Mouse (Mus musculus) midbrain, embryonic 11.5 days (tissue): Measurements from ENCODE around the gene Shld1. TPM values are rescaled to one million over a fixed set of nuclear protein-coding genes. Genes with fewer than 3 reads are reported as not detected.

Source experiments
- ATAC-seq: fragments of 200-750 bp; cut with Nextera tagmentation; 2 replicates; pipeline ENCODE4 v1.8.0; 2017; ENCODE audit warnings: moderate TSS enrichment, moderate library complexity; ENCODE audit not compliant: low FRiP score
- DNase-seq: peaks from one replicate; pipeline ENCODE4 v3.0.0; 2015; ENCODE audit warnings: low spot score; ENCODE audit errors: missing footprints
- H3K27ac ChIP-seq: fragments of 300-500 bp; sonication (generic); 2 replicates; pipeline ENCODE4 v1.5.1; 2014; ENCODE audit warnings: low read depth, low read length
- H3K27me3 ChIP-seq: fragments of 300-500 bp; sonication (generic); 2 replicates; pipeline ENCODE4 v1.6.1; 2014; ENCODE audit warnings: mild to moderate bottlenecking, low read length, moderate library complexity, mixed read lengths; ENCODE audit not compliant: control insufficient read depth, insufficient read depth
- H3K36me3 ChIP-seq: fragments of 300-500 bp; sonication (generic); 2 replicates; pipeline ENCODE4 v1.6.1; 2014; ENCODE audit warnings: mild to moderate bottlenecking, low read length, moderate library complexity, mixed read lengths; ENCODE audit not compliant: control insufficient read depth, insufficient read depth
- H3K4me1 ChIP-seq: fragments of 300-500 bp; sonication (generic); 2 replicates; pipeline ENCODE4 v1.6.1; 2014; ENCODE audit warnings: low read length; ENCODE audit not compliant: control insufficient read depth, insufficient read depth
- H3K4me2 ChIP-seq: fragments of 300-500 bp; sonication (generic); 2 replicates; pipeline ENCODE4 v1.6.1; 2014; ENCODE audit warnings: mild to moderate bottlenecking, moderate library complexity
- H3K4me3 ChIP-seq: fragments of 300-500 bp; sonication (generic); 2 replicates; pipeline ENCODE4 v1.5.1; 2014; ENCODE audit warnings: low read depth, low read length
- H3K9ac ChIP-seq: fragments of 300-500 bp; sonication (generic); 2 replicates; pipeline ENCODE4 v1.6.1; 2014; ENCODE audit warnings: low read length
- H3K9me3 ChIP-seq: fragments of 300-500 bp; sonication (generic); 2 replicates; pipeline ENCODE4 v1.6.1; 2016; ENCODE audit warnings: low read length; ENCODE audit not compliant: control insufficient read depth
- WGBS: fragments of 180-500 bp; shearing (Covaris S2); extraction: QIAGEN DNeasy Blood & Tissue Kit; methylation state at CpG from one replicate; pipeline ENCODE4 v1.1.7; 2014; 5-methylcytosine and 5-hydroxymethylcytosine counted together
- polyA plus RNA-seq: library from polyadenylated mRNA; unstranded; fragments of >200 nt; fragmentation: Nextera tagmentation; extraction: Ambion mirVana; gene quantifications from 2 replicates; pipeline ENCODE4 v1.2.1, GENCODE M21; 2014

The Shld1 gene
- polyA plus RNA-seq, 1 experiment from 2014 or later: 17.9 TPM

DNA sequence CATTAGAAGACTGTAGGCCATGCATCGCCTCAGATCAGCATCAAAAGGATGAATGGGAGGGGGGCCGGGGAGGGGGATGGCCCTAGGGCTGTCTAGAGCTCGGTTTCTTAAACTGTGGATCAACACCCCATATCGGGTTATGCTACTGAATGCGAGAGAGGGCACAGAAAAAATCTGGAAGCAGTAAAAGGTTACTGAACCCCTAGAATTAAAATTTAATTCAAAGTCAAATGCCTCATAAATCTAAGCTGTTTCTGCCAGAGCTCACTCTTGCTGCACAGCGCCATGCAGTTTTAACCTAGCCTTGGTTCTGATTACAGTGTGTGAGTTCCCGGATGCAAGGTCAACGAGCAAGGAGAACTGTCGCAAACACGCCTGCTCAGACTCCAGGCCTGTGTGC is 34.3 kb upstream of the Shld1 start:
- DNase-seq: no peak
- Histone ChIP-seq H3K27ac (no peak overlapping the region), H3K4me3 (no peak overlapping the region), H3K27me3 (no peaks in the 10 kb centered on the region), H3K9me3 (no peaks in the 10 kb centered on the region), H3K9ac (no peak overlapping the region), H3K36me3 (no peaks in the 10 kb centered on the region), H3K4me2 (no peak overlapping the region), H3K4me1 (no peaks in the 10 kb centered on the region)
- WGBS: 68% methylated on average over 10 of the region's 10 CpGs
- ATAC-seq: no peak

DNA sequence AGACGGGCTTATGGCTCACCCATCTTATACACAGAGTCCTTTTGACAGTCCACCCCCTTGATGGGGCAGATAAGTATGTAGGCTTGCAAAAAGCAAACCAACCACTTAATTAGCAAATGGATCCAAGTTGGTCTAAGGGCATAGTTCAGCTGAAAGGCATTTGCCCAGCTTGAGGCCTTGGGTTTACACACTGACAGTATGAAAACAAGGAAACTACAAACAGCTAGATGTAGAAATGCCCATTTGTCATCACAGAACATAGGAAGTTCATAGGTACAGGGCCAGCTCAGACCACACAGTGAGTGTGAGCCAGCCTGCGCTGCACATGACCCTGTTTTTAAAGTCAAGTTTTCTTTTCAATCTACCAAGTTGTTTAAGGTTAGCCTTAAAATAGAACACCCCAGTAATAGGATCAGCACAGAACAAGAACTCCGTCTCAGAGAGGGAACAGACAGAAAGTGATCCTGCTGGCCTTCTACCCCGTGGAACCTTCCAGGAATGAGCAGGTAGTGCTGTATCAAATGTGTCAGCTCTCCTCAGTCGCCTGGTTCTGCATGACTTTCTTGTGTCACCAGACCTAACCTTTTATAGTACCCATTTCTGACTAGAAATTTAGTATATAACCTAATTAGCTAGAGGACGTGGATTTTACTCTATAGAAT is 31.8 kb upstream of the Shld1 start:
- Histone ChIP-seq H3K36me3 (no peaks in the 10 kb centered on the region), H3K4me3 (no peak overlapping the region), H3K27me3 (no peaks in the 10 kb centered on the region), H3K4me2 (no peak overlapping the region), H3K9me3 (no peaks in the 10 kb centered on the region), H3K4me1 (no peaks in the 10 kb centered on the region), H3K27ac (no peak overlapping the region), H3K9ac (no peak overlapping the region)
- DNase-seq: no peak
- no peak for ATAC-seq
- 81% methylated on average over 6 of the region's 6 CpGs for WGBS

DNA sequence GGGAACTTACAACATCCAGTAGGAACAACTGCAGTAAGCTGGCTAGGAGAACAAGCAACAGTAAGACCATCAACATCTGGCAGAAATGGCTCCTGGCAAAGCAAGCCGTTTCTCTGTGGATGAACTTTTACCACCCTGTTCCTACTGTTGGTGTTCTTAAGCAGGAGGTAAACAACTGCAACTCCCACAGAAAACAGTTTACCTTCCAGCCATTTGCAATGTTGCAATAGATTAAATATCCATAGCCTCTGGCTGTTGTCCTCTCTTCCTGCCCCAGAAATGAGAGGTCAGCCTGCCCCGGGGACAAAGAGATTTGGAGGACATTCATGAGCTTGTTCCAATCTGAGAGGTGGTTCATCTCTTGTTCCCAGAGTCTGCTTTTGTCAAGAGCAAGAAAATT is 29.5 kb upstream of the Shld1 start:
- DNase-seq (no peak), ATAC-seq (no peak)
- Histone ChIP-seq H3K4me2 (no peak overlapping the region), H3K9ac (no peak overlapping the region), H3K4me1 (no peaks in the 10 kb centered on the region), H3K9me3 (no peaks in the 10 kb centered on the region), H3K4me3 (no peak overlapping the region), H3K27me3 (no peaks in the 10 kb centered on the region), H3K36me3 (no peaks in the 10 kb centered on the region), H3K27ac (no peak overlapping the region)
- 83% methylated on average over 2 of the region's 2 CpGs for WGBS

DNA sequence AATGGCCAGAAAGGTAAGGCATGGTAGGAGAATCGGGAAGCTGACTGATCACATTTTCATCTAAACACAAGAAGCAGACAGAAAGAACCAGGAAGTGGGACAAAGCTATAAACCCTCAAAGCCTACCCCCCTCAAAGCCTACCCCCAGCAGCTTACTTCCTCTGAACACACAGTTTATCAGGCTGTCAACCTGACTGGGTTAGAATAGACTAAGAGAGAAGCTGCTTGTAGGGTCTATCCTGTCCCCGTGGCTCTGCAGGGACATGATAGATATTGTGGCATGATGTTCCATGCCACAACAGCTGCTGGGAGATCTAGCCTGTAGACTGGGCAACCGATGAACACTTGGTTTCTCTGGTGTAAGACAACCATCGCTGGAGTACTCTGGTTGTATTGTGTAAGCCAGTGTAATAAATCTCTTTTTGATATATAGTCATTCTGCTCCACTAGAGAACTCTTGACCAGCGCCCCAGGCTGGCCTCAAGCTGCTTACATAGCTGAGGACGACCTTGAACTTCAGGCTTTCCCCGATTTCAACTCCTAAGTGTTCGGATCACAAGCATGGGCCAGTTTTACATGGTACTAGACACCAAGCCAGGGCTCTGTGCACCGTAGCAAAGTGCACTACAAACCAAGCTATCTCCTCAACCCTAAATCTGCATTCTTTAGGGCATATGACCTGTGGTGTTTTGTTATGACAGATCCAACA is 28.2 kb upstream of the Shld1 start:
- ATAC-seq: no peak
- H3K4me3 ChIP-seq: no peak overlapping the region
- no peaks in the 10 kb centered on the region for H3K4me1 ChIP-seq
- no peaks in the 10 kb centered on the region for H3K36me3 ChIP-seq
- no peak overlapping the region for H3K27ac ChIP-seq
- WGBS: 85% methylated on average over 9 of the region's 9 CpGs
- H3K9ac ChIP-seq: no peak overlapping the region
- H3K27me3 ChIP-seq: no peaks in the 10 kb centered on the region
- H3K4me2 ChIP-seq: no peak overlapping the region
- no peak for DNase-seq
- H3K9me3 ChIP-seq: no peaks in the 10 kb centered on the region

DNA sequence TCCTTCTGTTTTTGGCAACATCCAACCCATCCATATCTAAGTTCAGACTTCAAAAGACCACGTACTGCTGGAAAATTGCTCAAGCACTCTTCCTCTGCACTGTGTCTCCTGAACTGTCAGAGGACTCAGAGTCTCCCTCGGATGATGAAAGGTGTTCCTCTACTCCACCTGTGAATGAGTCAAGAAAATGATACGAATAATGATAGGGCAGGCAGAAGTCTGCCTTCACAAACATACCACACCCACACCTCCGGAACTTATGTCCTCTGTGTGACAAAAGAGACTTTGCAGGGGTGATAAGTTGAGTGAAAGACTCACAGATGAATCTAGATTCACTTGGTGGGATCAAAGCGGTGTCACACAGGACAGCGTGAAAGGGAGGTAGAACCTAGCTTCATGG is 17.6 kb upstream of the Shld1 start:
- 88% methylated on average over 6 of the region's 6 CpGs for WGBS
- ATAC-seq (no peak), DNase-seq (no peak)
- no peaks in the 10 kb centered on the region for H3K36me3 ChIP-seq
- H3K4me1 ChIP-seq: no peaks in the 10 kb centered on the region
- no peaks in the 10 kb centered on the region for H3K27me3 ChIP-seq
- no peak overlapping the region for H3K27ac ChIP-seq
- no peaks in the 10 kb centered on the region for H3K9me3 ChIP-seq
- no peak overlapping the region for H3K4me2 ChIP-seq
- H3K9ac ChIP-seq: no peak overlapping the region
- H3K4me3 ChIP-seq: no peak overlapping the region

DNA sequence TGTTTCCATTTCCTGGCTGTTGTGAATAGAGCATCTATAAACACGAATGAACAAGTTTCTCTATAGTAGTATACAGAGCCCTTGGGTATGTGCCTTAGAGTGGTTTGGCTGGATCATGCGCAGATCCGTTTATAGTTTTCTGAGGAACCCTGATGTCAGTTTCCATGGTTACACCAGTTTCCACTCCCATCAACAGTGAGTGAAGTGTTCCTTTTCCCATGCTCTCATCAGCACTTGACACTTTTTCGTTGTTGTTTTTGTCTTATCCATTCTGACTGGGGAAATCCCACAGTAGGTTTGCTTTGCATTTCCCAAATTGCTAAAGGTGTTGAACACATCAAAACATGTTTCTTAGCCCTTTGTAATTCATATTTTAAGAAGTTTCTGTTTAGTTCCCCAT is 16.4 kb upstream of the Shld1 start:
- ATAC-seq (no peak), DNase-seq (no peak)
- 83% methylated on average over 4 of the region's 4 CpGs for WGBS
- Histone ChIP-seq H3K4me2 (no peak overlapping the region), H3K36me3 (no peaks in the 10 kb centered on the region), H3K27ac (no peak overlapping the region), H3K4me3 (no peak overlapping the region), H3K9ac (no peak overlapping the region), H3K4me1 (no peaks in the 10 kb centered on the region), H3K9me3 (no peaks in the 10 kb centered on the region), H3K27me3 (no peaks in the 10 kb centered on the region)

DNA sequence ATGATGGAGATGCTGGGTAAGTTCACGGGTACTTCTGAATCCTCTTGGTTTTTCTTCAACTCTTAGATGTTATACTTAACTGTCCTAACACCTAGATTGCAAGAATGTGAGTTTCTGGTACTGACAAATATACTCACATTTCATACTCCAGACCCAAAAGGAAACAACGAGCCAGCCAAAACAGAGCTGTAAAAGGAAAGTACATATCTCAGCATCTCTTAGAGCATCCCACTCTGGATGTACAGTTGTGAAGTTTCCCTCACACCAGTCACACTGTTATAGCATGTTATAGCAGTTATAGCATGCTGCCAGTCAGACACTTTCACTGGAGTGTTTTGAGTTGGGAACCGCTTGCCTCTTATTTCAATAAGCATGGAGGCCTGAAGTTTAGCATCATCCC is 14.6 kb upstream of the Shld1 start:
- no peak overlapping the region for H3K9ac ChIP-seq
- H3K4me3 ChIP-seq: no peak overlapping the region
- no peak overlapping the region for H3K27ac ChIP-seq
- H3K4me2 ChIP-seq: no peak overlapping the region
- no peak for ATAC-seq
- H3K4me1 ChIP-seq: no peaks in the 10 kb centered on the region
- no peaks in the 10 kb centered on the region for H3K27me3 ChIP-seq
- H3K9me3 ChIP-seq: no peaks in the 10 kb centered on the region
- no peak for DNase-seq
- WGBS: 89% methylated on average over 3 of the region's 3 CpGs
- no peaks in the 10 kb centered on the region for H3K36me3 ChIP-seq

DNA sequence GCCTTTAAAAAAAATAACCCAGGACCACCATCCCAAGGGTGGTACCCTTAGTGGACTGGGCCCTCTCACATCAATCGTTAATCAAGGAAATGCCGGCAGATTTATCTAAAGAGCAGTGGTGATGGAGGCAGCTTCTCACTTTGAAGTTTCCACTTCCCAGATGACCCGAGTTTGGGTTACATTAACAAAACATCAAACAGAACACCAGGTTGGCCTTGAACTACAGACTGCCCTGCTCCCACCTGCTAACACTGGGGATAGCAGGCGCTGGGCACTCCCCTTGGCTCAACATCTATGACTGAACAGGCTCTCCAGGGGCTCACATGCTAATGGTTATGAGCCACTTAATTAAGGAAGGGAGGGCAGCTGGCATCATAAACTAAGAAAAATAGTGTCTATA is 10.6 kb upstream of the Shld1 start:
- H3K36me3 ChIP-seq: no peaks in the 10 kb centered on the region
- H3K4me2 ChIP-seq: no peak overlapping the region
- ATAC-seq: no peak
- H3K9me3 ChIP-seq: no peaks in the 10 kb centered on the region
- H3K9ac ChIP-seq: no peak overlapping the region
- no peak overlapping the region for H3K4me3 ChIP-seq
- no peak for DNase-seq
- no peaks in the 10 kb centered on the region for H3K4me1 ChIP-seq
- H3K27me3 ChIP-seq: no peaks in the 10 kb centered on the region
- WGBS: 88% methylated on average over 4 of the region's 4 CpGs
- no peak overlapping the region for H3K27ac ChIP-seq

DNA sequence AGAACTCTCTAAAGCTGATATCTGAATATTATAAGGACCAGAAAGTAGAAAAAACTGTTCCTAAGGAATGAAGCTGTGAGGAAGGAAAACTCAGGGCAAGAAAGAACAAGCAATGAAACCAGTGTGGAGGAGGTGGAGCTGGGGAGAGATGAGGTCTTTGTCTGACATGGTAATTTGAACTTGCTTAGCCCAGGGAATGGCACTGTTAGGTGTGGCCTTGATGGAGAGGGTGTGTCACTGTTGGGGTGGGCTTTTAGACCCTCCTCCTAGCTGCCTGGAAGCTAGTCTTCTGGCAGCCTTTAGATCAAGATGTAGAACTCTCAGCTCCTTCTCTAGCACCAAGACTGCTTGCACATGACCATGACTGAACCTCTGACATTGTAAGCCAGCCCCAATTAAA is 1.7 kb upstream of the Shld1 start:
- Histone ChIP-seq H3K36me3 (no peaks in the 10 kb centered on the region), H3K4me3 (no peak overlapping the region), H3K4me2 (no peak overlapping the region), H3K9me3 (no peaks in the 10 kb centered on the region), H3K27me3 (no peaks in the 10 kb centered on the region), H3K27ac (no peak overlapping the region), H3K4me1 (no peaks in the 10 kb centered on the region), H3K9ac (no peak overlapping the region)
- ATAC-seq (no peak), DNase-seq (peak; percentile 77)
